Mouse (Mus musculus): ENCODE measurements at regions not wholly inside any gene's neighbourhood (a gene's known extent, or its start where the extent isn't known, plus 50 kb on each side); places are given as distances from the start of the nearest gene placed in this dataset.

DNA sequence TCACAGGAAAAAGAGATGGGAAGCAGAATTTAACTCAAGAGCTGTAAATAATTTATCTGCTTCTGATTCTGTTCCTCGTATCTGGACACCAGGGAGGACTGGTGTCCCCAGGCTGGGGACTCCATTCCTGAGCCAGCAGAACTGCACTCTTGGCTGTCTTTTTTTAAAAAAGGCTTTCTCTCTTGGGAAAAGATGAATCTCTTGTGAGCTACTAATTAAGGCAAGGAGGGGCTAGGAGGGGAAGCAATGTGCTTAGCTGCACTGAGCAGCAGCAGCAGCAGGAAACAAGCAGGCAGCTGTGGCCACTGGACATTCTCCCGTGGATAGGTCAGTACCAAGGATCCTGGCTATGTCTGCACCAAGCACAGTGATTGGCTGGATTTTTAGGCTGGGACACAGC lies 152.1 kb downstream of the Rybp start:
- TF ChIP-seq EP300 (IDR thresholded peaks at IDR 0.05; ENCODE audit: low read depth) (no peak), CTCF (IDR thresholded peaks at IDR 0.05; ENCODE audit: low read depth) (no peak)
